Mouse (Mus musculus) embryonic fibroblast, embryonic 13.5 days (primary cell): ENCODE data around the gene Serpinh1.

Experiments used
- CTCF ChIP-seq: IDR thresholded peaks from 2 replicates; pipeline ENCODE4 v1.5.1; 2011; ENCODE audit warnings: mild to moderate bottlenecking, control low read depth, low read length, moderate library complexity, borderline replicate concordance; ENCODE audit not compliant: insufficient read depth
- POLR2A ChIP-seq: IDR thresholded peaks from 2 replicates; pipeline ENCODE4 v1.6.1; 2011; ENCODE audit warnings: low read depth, mild to moderate bottlenecking, control low read depth, low read length, moderate library complexity

GRCm38 (mm10) chr7:99360803-99361414, 7.9 kb upstream of the Serpinh1 start:
- TF ChIP-seq POLR2A (no peak), CTCF (no peak)
